Mouse (Mus musculus): ENCODE data around the gene Npepps. TPM values are rescaled to one million over a fixed set of nuclear protein-coding genes. Genes with fewer than 3 reads are reported as not detected.
A peak's percentile ranks its signal among the peaks of the same experiment; 100 is the strongest.
"Not testable (repeated sequence)": the region's sequence is repeated elsewhere in the genome, so short reads cannot be mapped to it uniquely, and the experiment has no call there.

Gene Npepps
- polyA plus RNA-seq (2016; fragmentation: Nextera tagmentation; extraction: Ambion mirVana), result 27.1 and 31.3 TPM in 2 replicates

DNA sequence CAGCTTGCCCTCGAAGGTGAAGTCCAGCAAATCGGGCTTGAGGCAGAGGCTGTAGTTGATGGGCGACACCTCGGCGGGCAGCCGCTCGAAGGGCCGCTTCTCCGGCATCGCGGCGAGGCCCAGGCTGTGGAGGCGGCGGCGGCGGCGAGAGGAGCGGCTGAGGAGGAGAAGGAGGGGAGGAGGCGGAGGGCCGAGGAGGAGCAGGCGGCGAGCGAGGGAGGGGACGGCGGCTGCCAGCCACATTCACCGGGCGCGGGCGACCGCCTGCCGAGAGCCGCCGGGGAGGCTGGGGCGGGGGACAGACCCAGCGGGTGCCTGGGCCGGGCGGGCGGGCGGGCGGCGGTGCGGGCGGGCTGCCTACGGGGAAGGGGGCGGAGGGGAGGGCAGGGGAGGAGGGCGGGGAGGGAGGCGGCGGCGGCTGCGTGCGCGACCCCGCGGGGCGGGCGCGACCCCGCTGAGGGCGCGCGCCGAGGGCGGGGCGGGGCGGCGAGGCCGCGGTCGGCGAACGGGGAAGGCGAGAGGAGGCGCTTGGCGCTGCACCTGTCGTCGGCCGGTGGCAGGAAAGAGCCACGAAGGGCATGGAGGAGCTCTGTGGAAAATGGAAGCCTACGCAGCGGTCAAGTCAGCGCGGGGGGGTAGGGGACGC is at the start of gene Npepps:
Gene Npepps (minus strand): TSS at position 423 of the 646 bp plus-strand sequence.
- ATAC-seq, result peak; percentile 87
- Histone ChIP-seq H3K36me3 (no peaks in the 10 kb centered on the region), H3K4me1 (peaks cover 42% of the 10 kb centered on the region), H3K9ac (peak within 1 kb of the TSS; percentile 96), H3K9me3 (replicated peaks) (no peaks in the 10 kb centered on the region), H3K4me2 (peak within 1 kb of the TSS; percentile 98), H3K4me3 (peak within 1 kb of the TSS; percentile 92), H3K27ac (peak within 1 kb of the TSS; percentile 88), H3K27me3 (replicated peaks) (no peaks in the 10 kb centered on the region)
- WGBS (ENCODE audit: insufficient replicate concordance), result 2% methylated on average over 38 of the region's 83 CpGs

- WGBS (ENCODE audit: insufficient replicate concordance), result 22% methylated on average over 9 of the region's 9 CpGs
- Histone ChIP-seq H3K9ac (no peak overlapping the region), H3K36me3 (peaks cover 69% of the 10 kb centered on the region)
Measured at GRCm38 (mm10) chr11:97328148-97328547, 47.7 kb upstream of the Npepps start.

DNA sequence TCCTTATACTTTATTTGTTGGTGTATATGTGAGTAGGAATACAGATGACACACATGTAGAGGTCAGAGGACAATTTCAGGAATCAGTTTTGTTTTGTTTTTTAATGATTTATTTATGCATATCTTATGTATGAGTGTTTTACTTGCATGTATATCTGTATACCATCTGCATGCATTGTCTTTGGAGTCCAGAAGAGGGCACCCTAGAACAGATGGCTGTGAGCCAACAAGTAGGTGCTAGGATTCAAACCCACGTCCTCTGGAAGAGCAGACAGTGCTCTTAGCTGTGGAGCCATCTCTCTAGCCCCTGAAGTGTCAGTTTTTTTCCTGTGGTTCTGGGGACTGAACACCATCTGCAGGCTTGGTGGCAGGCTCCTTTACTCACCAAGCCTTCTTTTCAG is 44.8 kb upstream of the Npepps start:
- WGBS (ENCODE audit: insufficient replicate concordance), result 64% methylated on average over 1 of the region's 1 CpGs
- Histone ChIP-seq H3K4me1 (no peaks in the 10 kb centered on the region), H3K9ac (no peak overlapping the region), H3K4me2 (no peak overlapping the region), H3K27ac (no peak overlapping the region), H3K4me3 (no peak overlapping the region), H3K36me3 (peaks cover 84% of the 10 kb centered on the region), H3K9me3 (replicated peaks) (no peaks in the 10 kb centered on the region), H3K27me3 (replicated peaks) (no peaks in the 10 kb centered on the region)
- no peak for ATAC-seq

More at GRCm38 (mm10) chr11:97328148-97328547, 47.7 kb upstream of the Npepps start:
- Histone ChIP-seq H3K4me3 (no peak overlapping the region), H3K9me3 (replicated peaks) (no peaks in the 10 kb centered on the region), H3K27ac (no peak overlapping the region), H3K27me3 (replicated peaks) (no peaks in the 10 kb centered on the region), H3K4me2 (no peak overlapping the region), H3K4me1 (peaks cover 9% of the 10 kb centered on the region)
- ATAC-seq, result no peak

GRCm38 (mm10) chr11:97321894-97322600 is 41.6 kb upstream of the Npepps start:
- not testable (repeated sequence) for H3K9me3 ChIP-seq (replicated peaks); H3K9ac ChIP-seq; H3K27me3 ChIP-seq (replicated peaks); H3K4me3 ChIP-seq; H3K4me2 ChIP-seq; H3K4me1 ChIP-seq; H3K27ac ChIP-seq
- 78% methylated on average over 8 of the region's 8 CpGs for WGBS (ENCODE audit: insufficient replicate concordance)
- ATAC-seq, result peak; percentile 40; the same call in 1 of the 2 replicates
- H3K36me3 ChIP-seq, result peaks cover 74% of the 10 kb centered on the region

DNA sequence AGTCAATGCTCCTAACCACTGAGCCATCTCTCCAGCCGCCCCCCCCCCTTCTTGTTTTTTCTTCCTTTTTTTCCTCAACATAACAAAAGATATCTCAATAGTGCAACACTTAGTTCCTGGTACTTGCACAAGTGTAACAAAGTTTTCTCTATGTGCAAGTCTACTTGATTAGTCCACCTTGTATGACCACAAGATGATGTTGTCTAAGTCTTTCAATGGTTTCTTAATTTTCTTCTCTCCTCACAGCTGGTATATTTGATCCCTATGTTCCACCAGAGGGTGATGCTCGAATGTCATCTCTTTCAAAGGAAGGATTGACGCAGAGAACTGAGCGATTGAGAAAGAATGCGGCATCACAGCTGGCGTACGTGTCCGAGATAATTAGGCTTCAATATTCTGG is 40.8 kb upstream of the Npepps start:
- H3K9ac ChIP-seq, result no peak overlapping the region
- H3K27me3 ChIP-seq (replicated peaks), result no peaks in the 10 kb centered on the region
- H3K4me3 ChIP-seq, result no peak overlapping the region
- H3K9me3 ChIP-seq (replicated peaks), result no peaks in the 10 kb centered on the region
- H3K27ac ChIP-seq, result no peak overlapping the region
- peaks cover 66% of the 10 kb centered on the region for H3K36me3 ChIP-seq
- no peak for ATAC-seq
- H3K4me1 ChIP-seq, result peaks cover 8% of the 10 kb centered on the region
- 88% methylated on average over 7 of the region's 8 CpGs for WGBS (ENCODE audit: insufficient replicate concordance)
- no peak overlapping the region for H3K4me2 ChIP-seq

DNA sequence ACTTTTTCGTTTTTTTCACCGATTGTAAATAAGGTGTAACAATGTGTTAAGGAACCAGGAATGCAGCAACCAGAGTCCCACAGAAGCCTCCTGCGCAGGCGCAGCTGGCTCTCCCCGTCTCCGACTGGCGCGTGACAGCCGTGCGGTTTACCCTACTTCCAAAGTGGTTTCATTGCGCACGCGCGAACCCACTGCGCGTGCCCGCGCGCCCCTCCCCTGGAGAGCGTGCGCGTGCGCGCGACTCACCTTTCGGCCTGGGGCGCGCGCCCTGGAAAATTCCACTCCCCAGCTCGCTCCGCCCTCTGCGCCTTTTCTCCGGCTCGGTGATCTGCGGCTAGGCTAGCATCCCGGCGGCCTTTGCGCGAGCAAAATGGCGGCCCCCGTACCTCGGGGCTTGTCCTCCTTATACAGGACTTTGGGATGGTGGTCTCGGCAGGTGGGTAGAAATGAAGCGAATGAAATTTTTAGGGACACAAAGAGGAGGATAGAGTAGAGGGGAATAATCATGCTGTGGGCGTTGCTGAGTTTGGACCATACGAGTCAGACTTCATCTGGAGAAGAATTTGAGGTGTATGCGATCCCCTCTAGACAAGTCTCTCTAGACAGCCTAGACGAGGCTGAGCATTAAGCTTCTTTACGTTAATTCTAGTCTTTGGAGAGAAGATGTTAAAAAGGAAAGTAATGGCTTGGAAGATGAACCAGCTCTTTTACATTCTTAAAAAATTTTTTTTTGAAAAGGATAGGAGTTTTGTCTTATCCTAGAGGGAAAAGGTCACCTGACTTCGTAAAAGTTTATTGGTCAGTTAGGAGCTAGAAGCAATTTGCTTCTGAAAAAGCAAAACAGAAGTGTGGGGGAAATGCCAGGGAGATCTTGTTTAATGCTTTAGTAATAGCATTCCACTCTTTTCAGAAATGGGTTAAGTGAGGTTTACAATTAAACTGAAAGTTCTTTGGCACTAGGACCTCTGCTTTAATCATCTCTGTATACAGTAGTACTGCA is 35.4 kb upstream of the Npepps start, which contains the start of gene Mrpl45:
Gene Mrpl45 (plus strand): TSS at position 213 of the 1,000 bp plus-strand sequence.
- ATAC-seq, result peak; percentile 94
- Histone ChIP-seq H3K4me1 (peaks cover 22% of the 10 kb centered on the region), H3K4me2 (peak within 1 kb of the TSS; percentile 75), H3K4me3 (peak within 1 kb of the TSS; percentile 73), H3K9ac (peak within 1 kb of the TSS; percentile 75), H3K9me3 (replicated peaks) (no peaks in the 10 kb centered on the region), H3K36me3 (peaks cover 22% of the 10 kb centered on the region), H3K27ac (peak within 1 kb of the TSS; percentile 70), H3K27me3 (replicated peaks) (peaks cover 18% of the 10 kb centered on the region)
- WGBS (ENCODE audit: insufficient replicate concordance), result under 1% methylated on average over 50 of the region's 50 CpGs

DNA sequence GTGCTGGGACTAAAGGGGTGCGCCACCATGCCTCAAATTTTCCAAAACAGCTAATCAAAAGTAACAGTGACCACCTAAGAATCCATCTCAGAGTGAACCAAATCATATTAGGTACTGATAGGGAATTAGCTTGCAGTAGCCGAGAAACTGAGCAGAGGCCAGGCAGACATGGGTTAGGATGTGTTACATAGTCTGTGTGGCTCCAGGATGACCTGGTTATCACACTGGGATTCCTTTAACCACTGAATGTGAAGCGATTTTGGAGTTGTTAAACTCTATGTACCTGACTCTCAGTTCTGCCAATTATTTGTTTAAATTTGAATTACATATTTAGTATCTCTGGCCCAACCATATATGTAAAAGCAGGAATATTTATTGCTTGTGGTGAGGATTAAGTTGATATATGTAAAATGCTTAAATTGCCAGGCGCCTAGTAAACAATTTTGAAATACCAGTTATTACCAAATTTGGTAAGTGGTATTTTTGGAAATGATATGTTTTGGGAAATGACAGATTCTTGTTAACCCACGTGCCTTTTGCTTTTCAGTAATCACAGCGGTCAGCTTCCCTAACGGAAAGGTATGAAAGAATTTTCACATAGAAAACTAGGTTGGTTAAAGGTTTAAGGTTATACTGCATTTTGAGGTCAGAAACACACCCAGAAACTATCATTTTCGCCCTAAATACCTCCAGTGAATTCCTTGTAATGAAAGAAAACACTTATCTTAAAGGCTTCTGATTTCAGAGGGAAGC is 34.5 kb upstream of the Npepps start:
- Histone ChIP-seq H3K36me3 (peaks cover 19% of the 10 kb centered on the region), H3K9me3 (replicated peaks) (no peaks in the 10 kb centered on the region), H3K4me2 (peak overlapping the region; percentile 75), H3K4me3 (peak overlapping the region; percentile 73), H3K27me3 (replicated peaks) (peaks cover 27% of the 10 kb centered on the region), H3K27ac (peak overlapping the region; percentile 70), H3K4me1 (peaks cover 31% of the 10 kb centered on the region), H3K9ac (peak overlapping the region; percentile 75)
- ATAC-seq, result no peak
- WGBS (ENCODE audit: insufficient replicate concordance), result 39% methylated on average over 8 of the region's 8 CpGs

GRCm38 (mm10) chr11:97314110-97314509 is 33.7 kb upstream of the Npepps start:
- ATAC-seq, result no peak
- H3K9ac ChIP-seq, result no peak overlapping the region
- H3K36me3 ChIP-seq, result peaks cover 16% of the 10 kb centered on the region
- no peak overlapping the region for H3K4me2 ChIP-seq
- no peaks in the 10 kb centered on the region for H3K9me3 ChIP-seq (replicated peaks)
- H3K27me3 ChIP-seq (replicated peaks), result peaks cover 35% of the 10 kb centered on the region
- H3K27ac ChIP-seq, result no peak overlapping the region
- peaks cover 39% of the 10 kb centered on the region for H3K4me1 ChIP-seq
- WGBS (ENCODE audit: insufficient replicate concordance), result 90% methylated on average over 3 of the region's 3 CpGs
- H3K4me3 ChIP-seq, result no peak overlapping the region

GRCm38 (mm10) chr11:97312871-97313270 is 32.4 kb upstream of the Npepps start:
- 72% methylated on average over 1 of the region's 1 CpGs for WGBS (ENCODE audit: insufficient replicate concordance)
- Histone ChIP-seq H3K27me3 (replicated peaks) (peaks cover 35% of the 10 kb centered on the region), H3K4me1 (peaks cover 43% of the 10 kb centered on the region)
- not testable (repeated sequence) for ATAC-seq; H3K36me3 ChIP-seq; H3K9ac ChIP-seq; H3K4me3 ChIP-seq; H3K27ac ChIP-seq; H3K4me2 ChIP-seq; H3K9me3 ChIP-seq (replicated peaks)

DNA sequence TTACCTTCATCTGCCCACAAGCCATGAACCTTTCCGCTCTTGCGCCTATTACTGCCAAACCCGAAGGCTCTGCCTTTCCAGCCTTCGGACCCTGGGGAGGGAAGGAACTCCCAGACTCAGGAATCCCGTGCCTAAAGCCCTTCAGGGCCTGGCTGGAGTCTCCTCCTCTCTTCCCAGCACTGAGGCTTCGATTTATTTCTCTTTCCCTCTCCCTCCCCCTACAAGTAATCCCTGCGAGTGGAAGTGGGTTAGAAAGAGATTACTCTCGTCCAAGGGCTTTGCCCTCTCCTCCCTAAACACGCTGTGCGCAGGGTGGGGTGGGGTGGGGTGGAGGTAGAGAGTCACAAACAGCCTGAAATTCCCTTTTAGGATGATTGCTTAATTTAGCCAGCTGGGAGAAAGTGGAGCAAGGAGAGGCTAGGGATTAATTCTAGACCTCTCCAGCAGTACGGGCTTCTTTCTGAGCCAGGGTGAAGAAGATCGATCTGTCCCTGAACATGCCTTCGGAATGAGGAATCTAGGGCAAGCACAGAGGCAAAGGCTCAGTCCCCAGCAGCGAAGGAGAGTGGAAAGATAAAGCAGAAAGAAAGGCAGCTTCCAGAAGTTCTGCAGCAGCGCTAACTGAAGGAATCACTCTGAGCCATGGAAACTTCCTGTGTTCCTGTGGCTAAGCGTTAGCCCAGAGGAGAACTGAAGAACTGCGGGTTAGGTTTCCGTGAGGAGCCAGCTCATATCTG is 30.6 kb upstream of the Npepps start:
- Histone ChIP-seq H3K27ac (0 out of 2 replicates have a peak overlapping the region, but pooled peaks have one; percentile 30), H3K36me3 (no peaks in the 10 kb centered on the region), H3K9me3 (replicated peaks) (no peaks in the 10 kb centered on the region), H3K4me2 (peak overlapping the region; percentile 65), H3K9ac (0 out of 2 replicates have a peak overlapping the region, but pooled peaks have one; percentile 22), H3K4me3 (peak overlapping the region; percentile 35), H3K27me3 (replicated peaks) (peaks cover 35% of the 10 kb centered on the region), H3K4me1 (peaks cover 33% of the 10 kb centered on the region)
- WGBS (ENCODE audit: insufficient replicate concordance), result 5% methylated on average over 18 of the region's 18 CpGs
- ATAC-seq, result no peak

Data from liver, embryonic 12.5 days (tissue).